ENCODE assay signal across 15 mouse cellular contexts in genomic region chr10:56968913-56969312, GRCm38 (mm10).
DNase-seq lines count a peak whose midpoint lies in the region; ATAC-seq and TF ChIP-seq lines count a peak whose summit lies in the region.
"Had no signal": no experiment of that assay in that cellular context is flagged by ENCODE, and none has a peak within 500 bp of the region (broad histone marks: within the 10 kb centered on the region; RNA-seq: fewer than 3 reads in every experiment).

No protein-coding gene starts in this region.

- ATAC-seq in forebrain, postnatal 0 days: no peak
- no peak for ATAC-seq in forebrain, embryonic 11.5 days (replicated peaks; ENCODE audit: low FRiP score)

- H3K9me3 ChIP-seq in forebrain, postnatal 0 days (ENCODE audit: low read length): no peaks in the 10 kb centered on the region
- no peaks in the 10 kb centered on the region for H3K9me3 ChIP-seq in forebrain, embryonic 11.5 days (ENCODE audit: control insufficient read depth, low read length)
- H3K9me3 ChIP-seq in hindbrain, embryonic 10.5 days: no peaks in the 10 kb centered on the region
- H3K9me3 ChIP-seq: limb, embryonic 12.5 days had no signal

- no peak overlapping the region for H3K27ac ChIP-seq in forebrain, postnatal 0 days (ENCODE audit: low read depth, low read length)
- no peak overlapping the region for H3K27ac ChIP-seq in forebrain, embryonic 11.5 days (ENCODE audit: low read depth, low read length)
- H3K27ac ChIP-seq in hindbrain, embryonic 10.5 days: no peak overlapping the region
- H3K27ac ChIP-seq: kidney, postnatal 0 days; limb, embryonic 12.5 days had no signal

- H3K4me1 ChIP-seq in forebrain, postnatal 0 days (ENCODE audit: insufficient read depth): no peaks in the 10 kb centered on the region
- H3K4me1 ChIP-seq in forebrain, embryonic 11.5 days (replicated peaks; ENCODE audit: control insufficient read depth, insufficient read depth, low read length): no peaks in the 10 kb centered on the region
- H3K4me1 ChIP-seq in hindbrain, embryonic 10.5 days (replicated peaks): no peaks in the 10 kb centered on the region
- H3K4me1 ChIP-seq: limb, embryonic 12.5 days had no signal

- no peak overlapping the region for H3K4me2 ChIP-seq in forebrain, postnatal 0 days (ENCODE audit: low read depth)
- no peak overlapping the region for H3K4me2 ChIP-seq in forebrain, embryonic 11.5 days (ENCODE audit: low read depth, low read length, severe bottlenecking)
- H3K4me2 ChIP-seq: limb, embryonic 12.5 days; midbrain, embryonic 11.5 days had no signal

- no peak overlapping the region for H3K9ac ChIP-seq in forebrain, postnatal 0 days
- H3K9ac ChIP-seq in forebrain, embryonic 11.5 days (ENCODE audit: low read length): no peak overlapping the region
- H3K9ac ChIP-seq: limb, embryonic 12.5 days had no signal

- DNase-seq in forebrain, postnatal 0 days: peak; percentile 39
- DNase-seq in forebrain, embryonic 11.5 days (ENCODE audit: low spot score): no peak
- DNase-seq in cerebellum, adult 11 months: peak; percentile 3
- DNase-seq in cerebellum, postnatal 10 days: peak; percentile 70 to 79
- DNase-seq in layer of hippocampus, adult 9-10 months (ENCODE audit: low spot score): peak; percentile 36
- no peak for DNase-seq in adrenal gland, adult 18-20 months (ENCODE audit: low spot score in 2 of 2)
- DNase-seq in lung, adult 18-20 months: no peak
- no peak for DNase-seq in hindbrain, embryonic 10.5 days (ENCODE audit: low spot score)
- DNase-seq: gastrocnemius, postnatal 36 days; lung, postnatal 4 days; retina, postnatal 1 day had no signal

- WGBS in forebrain, postnatal 0 days: 51% methylated on average over 1 of the region's 1 CpGs
- 98% methylated on average over 1 of the region's 1 CpGs for WGBS in forebrain, embryonic 11.5 days
- 98% methylated on average over 1 of the region's 1 CpGs for WGBS in hindbrain, embryonic 10.5 days

- no peak overlapping the region for H3K4me3 ChIP-seq in forebrain, postnatal 0 days (ENCODE audit: low read depth, low read length)
- H3K4me3 ChIP-seq in forebrain, embryonic 11.5 days (ENCODE audit: low read depth, low read length): no peak overlapping the region
- H3K4me3 ChIP-seq in hindbrain, embryonic 10.5 days: no peak overlapping the region
- H3K4me3 ChIP-seq: limb, embryonic 12.5 days; myocyte had no signal

- TF ChIP-seq CTCF in forebrain, postnatal 0 days (IDR thresholded peaks at IDR 0.05; ENCODE audit: low read depth): no peak

- no peaks in the 10 kb centered on the region for H3K36me3 ChIP-seq in forebrain, postnatal 0 days (ENCODE audit: insufficient read depth)
- no peaks in the 10 kb centered on the region for H3K36me3 ChIP-seq in forebrain, embryonic 11.5 days (ENCODE audit: control insufficient read depth, insufficient read depth, low read length)
- H3K36me3 ChIP-seq in hindbrain, embryonic 10.5 days: no peaks in the 10 kb centered on the region
- H3K36me3 ChIP-seq: limb, embryonic 12.5 days had no signal

- no peaks in the 10 kb centered on the region for H3K27me3 ChIP-seq in forebrain, postnatal 0 days (ENCODE audit: insufficient read depth, low read length)
- H3K27me3 ChIP-seq in forebrain, embryonic 11.5 days (ENCODE audit: control insufficient read depth, insufficient read depth, low read length): no peaks in the 10 kb centered on the region
- no peaks in the 10 kb centered on the region for H3K27me3 ChIP-seq in hindbrain, embryonic 10.5 days (ENCODE audit: insufficient read depth, poor library complexity, severe bottlenecking)
- H3K27me3 ChIP-seq: limb, embryonic 12.5 days had no signal

Comparison
In these comparisons a context has a peak if more than half of its experiments do, and no peak if none do; other contexts are left out.
1. DNase-seq: peak in forebrain, postnatal 0 days (single experiment), cerebellum, adult 11 months (single experiment), cerebellum, postnatal 10 days (2 of 2) and layer of hippocampus, adult 9-10 months (single experiment); none in forebrain, embryonic 11.5 days (single experiment), adrenal gland, adult 18-20 months (0 of 2), lung, adult 18-20 months (0 of 2) and hindbrain, embryonic 10.5 days (single experiment).